Mouse (Mus musculus): ENCODE results near the gene Nim1k.
"Not testable (repeated sequence)": the region's sequence is repeated elsewhere in the genome, so short reads cannot be mapped to it uniquely, and the experiment has no call there.

Nim1k gene

GRCm38 (mm10) chr13:119689709-119690038 lies 66.0 kb downstream of the Nim1k start:
- no peak for DNase-seq (ENCODE audit: low read depth, low spot score)

- DNase-seq (ENCODE audit: low read depth, low spot score) = no peak
These were observed 71.1 kb downstream of the Nim1k start for GRCm38 (mm10) chr13:119684416-119685177.

- no peak for DNase-seq (ENCODE audit: low read depth, low spot score)
These were observed 74.5 kb downstream of the Nim1k start for GRCm38 (mm10) chr13:119681161-119681560.

GRCm38 (mm10) chr13:119679721-119680120 lies 76.0 kb downstream of the Nim1k start:
- no peak for DNase-seq (ENCODE audit: low read depth, low spot score)

- no peak for DNase-seq (ENCODE audit: low read depth, low spot score)
These were observed 76.9 kb downstream of the Nim1k start for GRCm38 (mm10) chr13:119678794-119679193.

GRCm38 (mm10) chr13:119661420-119661819 lies 94.3 kb downstream of the Nim1k start:
- DNase-seq (ENCODE audit: low read depth, low spot score) = not testable (repeated sequence)

All from embryo, embryonic 11.5 days (tissue).